Mouse (Mus musculus) embryonic fibroblast, embryonic 13.5 days (primary cell): ENCODE measurements around the gene Podxl2.

ENCODE experiments used
- CTCF ChIP-seq: IDR thresholded peaks from 2 replicates; pipeline ENCODE4 v1.5.1; 2011; ENCODE audit warnings: mild to moderate bottlenecking, control low read depth, low read length, moderate library complexity, borderline replicate concordance; ENCODE audit not compliant: insufficient read depth
- POLR2A ChIP-seq: IDR thresholded peaks from 2 replicates; pipeline ENCODE4 v1.6.1; 2011; ENCODE audit warnings: low read depth, mild to moderate bottlenecking, control low read depth, low read length, moderate library complexity

- no peak for TF ChIP-seq CTCF
- no peak for TF ChIP-seq POLR2A
Observed at GRCm38 (mm10) chr6:88827395-88828205, 47.2 kb downstream of the Podxl2 start.
